Mouse (Mus musculus): ENCODE measurements at regions not wholly inside any gene's neighbourhood (a gene's known extent, or its start where the extent isn't known, plus 50 kb on each side); places are given as distances from the start of the nearest gene placed in this dataset.

DNA sequence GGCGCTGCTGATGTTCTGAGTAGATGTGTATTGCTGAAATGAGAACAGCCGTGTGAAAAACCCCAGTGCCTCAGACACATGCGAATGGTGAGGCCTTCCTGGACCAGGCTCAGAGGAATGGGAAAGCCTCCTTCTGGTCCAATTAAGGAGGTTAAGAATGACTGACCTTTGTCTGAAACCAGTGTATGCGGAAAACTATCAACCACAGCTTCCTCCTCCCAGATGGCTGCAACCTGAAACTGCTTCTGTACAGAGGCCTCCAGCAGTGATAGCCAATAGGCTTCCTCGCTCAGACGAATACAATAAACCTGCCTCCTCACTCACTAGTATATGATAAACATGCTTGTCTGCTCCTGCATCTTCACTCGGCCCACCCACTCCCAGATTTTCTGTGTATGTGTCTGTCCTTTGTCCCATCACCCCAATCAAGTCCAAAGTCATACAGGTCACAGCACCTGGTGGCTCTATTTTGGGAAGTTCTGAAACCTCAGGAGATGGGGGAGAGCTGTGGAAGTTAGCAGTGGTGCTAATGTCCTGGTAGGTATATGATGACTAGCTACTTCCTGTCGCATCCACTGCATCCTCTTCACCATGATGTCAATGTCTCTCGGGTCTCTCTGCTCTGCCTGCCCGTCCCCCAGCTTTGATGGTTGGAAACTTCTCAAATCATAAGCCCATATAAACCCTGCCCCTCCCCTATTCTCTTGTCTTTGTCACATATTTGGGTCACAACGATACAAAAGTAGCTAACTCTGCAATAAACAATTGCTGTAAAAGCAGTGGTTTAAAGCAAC is 75.8 kb upstream of the Fyn start:
- TF ChIP-seq CTCF (IDR thresholded peaks at IDR 0.05; ENCODE audit: extremely low read depth, insufficient read length, insufficient replicate concordance, low read depth, low read length) (no peak), POLR2A (IDR thresholded peaks at IDR 0.05; ENCODE audit: low read depth, low read length) (no peak)

All from small intestine, adult 2 months (tissue).